Mouse (Mus musculus): ENCODE results near the gene Olfr137.

Olfr137 gene

GRCm38 (mm10) chr17:38307470-38307869, at the start of gene Olfr137:
Gene Olfr137, minus strand, starts transcription at chr17:38307570.
- no peak for DNase-seq (ENCODE audit: low spot score in 2 of 2)

GRCm38 (mm10) chr17:38329531-38329930, 22.2 kb upstream of the Olfr137 start, which contains the start of gene Olfr136:
Gene Olfr136, plus strand, starts transcription at chr17:38329831.
- DNase-seq (ENCODE audit: low spot score in 2 of 2): no peak

GRCm38 (mm10) chr17:38260735-38261134, 46.6 kb downstream of the Olfr137 start, which contains the start of gene Olfr138:
Gene Olfr138, plus strand, starts transcription at chr17:38261035.
- no peak for DNase-seq (ENCODE audit: low spot score in 2 of 2)
